Mouse (Mus musculus) myocyte (in vitro differentiated cells): ENCODE measurements around the gene Ppp6c. TPM values are rescaled to one million over a fixed set of nuclear protein-coding genes. Genes with fewer than 3 reads are reported as not detected.
"Not testable (repeated sequence)": the region's sequence is repeated elsewhere in the genome, so short reads cannot be mapped to it uniquely, and the experiment has no call there.

Experiments used
- H3K27me3 ChIP-seq: one replicate; pipeline ENCODE4 v1.6.1; 2011; ENCODE audit not compliant: control insufficient read depth, insufficient read depth, insufficient read length
- H3K36me3 ChIP-seq: one replicate; pipeline ENCODE4 v1.6.1; 2011; ENCODE audit not compliant: control insufficient read depth, insufficient read depth
- H3K4me2 ChIP-seq: one replicate; pipeline ENCODE4 v1.6.1; 2011; ENCODE audit warnings: low read depth, control low read depth
- H3K4me3 ChIP-seq: one replicate; pipeline ENCODE4 v1.5.1; 2011; ENCODE audit warnings: mild to moderate bottlenecking, control low read depth, moderate library complexity
- H3K79me2 ChIP-seq: one replicate; pipeline ENCODE4 v1.6.1; 2011; ENCODE audit not compliant: control insufficient read depth, insufficient read depth
- H3ac ChIP-seq: one replicate; pipeline ENCODE4 v1.6.1; 2011; ENCODE audit not compliant: control insufficient read depth, insufficient read length
- CEBPB ChIP-seq: IDR thresholded peaks from 2 replicates; pipeline ENCODE4 v1.6.1; 2011; ENCODE audit warnings: mild to moderate bottlenecking, moderate library complexity; ENCODE audit not compliant: poor library complexity, insufficient read depth, severe bottlenecking
- E2F4 ChIP-seq: IDR thresholded peaks from one replicate; pipeline ENCODE4 v1.6.1; 2011; ENCODE audit warnings: mild to moderate bottlenecking, control low read depth, moderate library complexity; ENCODE audit not compliant: insufficient read depth
- MAX ChIP-seq: IDR thresholded peaks from one replicate; pipeline ENCODE4 v1.6.1; 2011; ENCODE audit warnings: low read depth, mild to moderate bottlenecking, control low read depth
- MYOD1 ChIP-seq, 3 experiments: IDR thresholded peaks; one replicate each; pipeline ENCODE4 v1.6.1; 2011; ENCODE audit warnings: control low read depth in 2 of 3, low read depth in 2 of 3, mild to moderate bottlenecking in 2 of 3, moderate library complexity in 1 of 3; ENCODE audit not compliant: insufficient read length in 2 of 3, control insufficient read depth in 1 of 3
- MYOG ChIP-seq, 3 experiments: IDR thresholded peaks; one replicate each; pipeline ENCODE4 v1.6.1; 2011; ENCODE audit warnings: control low read depth in 2 of 3, low read depth in 2 of 3, mild to moderate bottlenecking in 2 of 3; ENCODE audit not compliant: insufficient read length in 2 of 3, control insufficient read depth in 1 of 3, insufficient read depth in 1 of 3
- POLR2A ChIP-seq: IDR thresholded peaks from one replicate; pipeline ENCODE4 v1.6.1; 2011; ENCODE audit warnings: low read depth, mild to moderate bottlenecking, control low read depth, moderate library complexity; ENCODE audit not compliant: insufficient read length
- POLR2AphosphoS2 ChIP-seq: IDR thresholded peaks from one replicate; pipeline ENCODE4 v1.6.1; 2011; ENCODE audit warnings: low read depth, control low read depth; ENCODE audit not compliant: insufficient read length
- REST ChIP-seq: IDR thresholded peaks from one replicate; pipeline ENCODE4 v1.6.1; 2011; ENCODE audit warnings: mild to moderate bottlenecking, control low read depth, moderate library complexity; ENCODE audit not compliant: insufficient read depth, insufficient read length
- SRF ChIP-seq: IDR thresholded peaks from one replicate; pipeline ENCODE4 v1.6.1; 2011; ENCODE audit warnings: low read depth; ENCODE audit not compliant: control insufficient read depth, insufficient read length
- TCF12 ChIP-seq: IDR thresholded peaks from one replicate; pipeline ENCODE4 v1.6.1; 2011; ENCODE audit warnings: mild to moderate bottlenecking, control low read depth; ENCODE audit not compliant: poor library complexity, insufficient read depth, severe bottlenecking
- TCF3 ChIP-seq: IDR thresholded peaks from one replicate; pipeline ENCODE4 v1.6.1; 2011; ENCODE audit warnings: low read depth, control low read depth; ENCODE audit not compliant: insufficient read length
- USF1 ChIP-seq: IDR thresholded peaks from one replicate; pipeline ENCODE4 v1.6.1; 2011; ENCODE audit warnings: low read depth, mild to moderate bottlenecking, control low read depth, moderate library complexity
- polyA plus RNA-seq: library from polyadenylated mRNA; unstranded; fragments of >200 nt; fragmentation: generic; extraction: Trizol; gene quantifications from one replicate; pipeline ENCODE4 v1.2.1, GENCODE M21; 2012; ENCODE audit warnings: missing spikeins

Ppp6c gene
- polyA plus RNA-seq = 30.6 TPM

- peak within 1 kb of the TSS; percentile 98 for H3K4me2 ChIP-seq
- TF ChIP-seq POLR2A (peak; percentile 86), MYOG (IDR thresholded peaks at IDR 0.05; ENCODE audit: control insufficient read depth in 1 of 3, insufficient read depth in 1 of 3, insufficient read length in 2 of 3, low read depth in 2 of 3) (no peak), SRF (peak; percentile 67), POLR2AphosphoS2 (peak; percentile 80), CEBPB (no peak), MYOD1 (IDR thresholded peaks at IDR 0.05; ENCODE audit: control insufficient read depth in 1 of 3, insufficient read length in 2 of 3, low read depth in 2 of 3) (no peak)
- peaks cover 45% of the 10 kb centered on the region for H3K79me2 ChIP-seq
- peak within 1 kb of the TSS; percentile 61 for H3K4me3 ChIP-seq
- peaks cover 8% of the 10 kb centered on the region for H3K27me3 ChIP-seq
- H3K36me3 ChIP-seq = no peaks in the 10 kb centered on the region
- peak within 1 kb of the TSS; percentile 69 for H3ac ChIP-seq
Measured at GRCm38 (mm10) chr2:39226019-39226640, at the start of gene Ppp6c. Gene Ppp6c, minus strand, starts transcription at chr2:39226451.

- Histone ChIP-seq H3K36me3 (no peaks in the 10 kb centered on the region), H3ac (no peak overlapping the region), H3K4me3 (no peak overlapping the region), H3K27me3 (no peaks in the 10 kb centered on the region), H3K79me2 (no peaks in the 10 kb centered on the region), H3K4me2 (no peak overlapping the region)
- TF ChIP-seq TCF3 = no peak
- TF ChIP-seq MYOG (IDR thresholded peaks at IDR 0.05; ENCODE audit: control insufficient read depth in 1 of 3, insufficient read depth in 1 of 3, insufficient read length in 2 of 3, low read depth in 2 of 3) = no peak
- no peak for TF ChIP-seq MAX
- TF ChIP-seq POLR2A = no peak
- no peak for TF ChIP-seq TCF12
- no peak for TF ChIP-seq E2F4
- TF ChIP-seq MYOD1 (IDR thresholded peaks at IDR 0.05; ENCODE audit: control insufficient read depth in 1 of 3, insufficient read length in 2 of 3, low read depth in 2 of 3) = no peak
- no peak for TF ChIP-seq USF1
- no peak for TF ChIP-seq CEBPB
- TF ChIP-seq POLR2AphosphoS2 = no peak
- no peak for TF ChIP-seq REST
- TF ChIP-seq SRF = no peak
Measured at GRCm38 (mm10) chr2:39268357-39268756, 42.1 kb upstream of the Ppp6c start.

- not testable (repeated sequence) for H3K4me3 ChIP-seq, H3ac ChIP-seq, H3K27me3 ChIP-seq, H3K36me3 ChIP-seq, H3K4me2 ChIP-seq, H3K79me2 ChIP-seq
Measured at GRCm38 (mm10) chr2:39252275-39252674, 26.0 kb upstream of the Ppp6c start.

- H3K4me3 ChIP-seq, H3K79me2 ChIP-seq, H3ac ChIP-seq, H3K4me2 ChIP-seq, H3K36me3 ChIP-seq, H3K27me3 ChIP-seq: not testable (repeated sequence)
Measured at GRCm38 (mm10) chr2:39246862-39247261, 20.6 kb upstream of the Ppp6c start.

- TF ChIP-seq CEBPB = no peak
- TF ChIP-seq POLR2A = no peak
- TF ChIP-seq E2F4 = no peak
- no peak for TF ChIP-seq MYOG (IDR thresholded peaks at IDR 0.05; ENCODE audit: control insufficient read depth in 1 of 3, insufficient read depth in 1 of 3, insufficient read length in 2 of 3, low read depth in 2 of 3)
- no peak for TF ChIP-seq USF1
- TF ChIP-seq REST = no peak
- no peak for TF ChIP-seq MAX
- TF ChIP-seq TCF3 = no peak
- TF ChIP-seq SRF = no peak
- no peak for TF ChIP-seq POLR2AphosphoS2
- no peak for TF ChIP-seq TCF12
- TF ChIP-seq MYOD1 (IDR thresholded peaks at IDR 0.05; ENCODE audit: control insufficient read depth in 1 of 3, insufficient read length in 2 of 3, low read depth in 2 of 3) = no peak
- no peak overlapping the region for H3ac ChIP-seq
- peak overlapping the region; percentile 88 for H3K4me2 ChIP-seq
- H3K27me3 ChIP-seq = peaks cover 8% of the 10 kb centered on the region
- H3K36me3 ChIP-seq = no peaks in the 10 kb centered on the region
- H3K4me3 ChIP-seq = peak overlapping the region; percentile 61
- peaks cover 39% of the 10 kb centered on the region for H3K79me2 ChIP-seq
Measured at GRCm38 (mm10) chr2:39226731-39227130, 480 bp upstream of the Ppp6c start.

GRCm38 (mm10) chr2:39225331-39226018, 776 bp downstream of the Ppp6c start:
- Histone ChIP-seq H3K4me2 (peak overlapping the region; percentile 98), H3K4me3 (peak overlapping the region; percentile 61), H3K79me2 (peaks cover 51% of the 10 kb centered on the region), H3ac (peak overlapping the region; percentile 69)
- not testable (repeated sequence) for H3K36me3 ChIP-seq, H3K27me3 ChIP-seq
